In genomic region chr5:142327261-142327660, GRCm38 (mm10) we compare ENCODE assay signal across 8 mouse cellular contexts.
DNase-seq lines count a peak whose midpoint lies in the region; ATAC-seq and TF ChIP-seq lines count a peak whose summit lies in the region.

No protein-coding gene starts in this region.

- peak overlapping the region; percentile 66 for H3K4me3 ChIP-seq in E14TG2a.4 (replicated peaks; ENCODE audit: low read length)
- H3K4me3 ChIP-seq in embryonic facial prominence, embryonic 11.5 days (ENCODE audit: low read depth, low read length): no peak overlapping the region

- peaks cover 10% of the 10 kb centered on the region; the same call in 1 of the 2 replicates for H3K9me3 ChIP-seq in E14TG2a.4 (ENCODE audit: low read length)
- H3K9me3 ChIP-seq in embryonic facial prominence, embryonic 11.5 days (replicated peaks; ENCODE audit: control insufficient read depth, low read length): no peaks in the 10 kb centered on the region

- no peaks in the 10 kb centered on the region for H3K27me3 ChIP-seq in E14TG2a.4 (ENCODE audit: insufficient read depth, low read length)
- H3K27me3 ChIP-seq in embryonic facial prominence, embryonic 11.5 days (ENCODE audit: control insufficient read depth, insufficient read depth, low read length): no peaks in the 10 kb centered on the region

- peak; percentile 80 for TF ChIP-seq CTCF in E14TG2a.4 (conservative IDR thresholded peaks at IDR 0.05; ENCODE audit: low read length)

- H3K9ac ChIP-seq in embryonic facial prominence, embryonic 11.5 days (replicated peaks; ENCODE audit: low read length): no peak overlapping the region

- H3K4me1 ChIP-seq in E14TG2a.4 (replicated peaks; ENCODE audit: low read depth, low read length): peaks cover 21% of the 10 kb centered on the region
- no peaks in the 10 kb centered on the region for H3K4me1 ChIP-seq in embryonic facial prominence, embryonic 11.5 days (ENCODE audit: control insufficient read depth, insufficient read depth, low read length)

- DNase-seq in layer of hippocampus, adult 9-11 months: peak; percentile 17
- no peak for DNase-seq in layer of hippocampus, adult 18-20 months (ENCODE audit: low spot score in 2 of 2)
- peak; percentile 53 for DNase-seq in WW6 (ENCODE audit: low read depth, low spot score)
- DNase-seq in embryonic facial prominence, embryonic 11.5 days (ENCODE audit: low spot score): peak; percentile 49
- DNase-seq in retina, postnatal 1 day: peak; percentile 57
- DNase-seq in yolk sac, embryonic 10.5 days (ENCODE audit: low spot score): no peak
- no peak for DNase-seq in urinary bladder, postnatal 36 days (ENCODE audit: low spot score in 2 of 2)

- no peaks in the 10 kb centered on the region for H3K36me3 ChIP-seq in E14TG2a.4 (ENCODE audit: insufficient read depth, low read length)
- H3K36me3 ChIP-seq in embryonic facial prominence, embryonic 11.5 days (replicated peaks; ENCODE audit: control insufficient read depth, insufficient read depth, low read depth, low read length): no peaks in the 10 kb centered on the region

- H3K27ac ChIP-seq in embryonic facial prominence, embryonic 11.5 days (replicated peaks; ENCODE audit: low read depth, low read length): no peak overlapping the region

- no peak overlapping the region for H3K4me2 ChIP-seq in embryonic facial prominence, embryonic 11.5 days (ENCODE audit: low read depth, low read length)

- no peak for ATAC-seq in embryonic facial prominence, embryonic 11.5 days (replicated peaks; ENCODE audit: insufficient number of reproducible peaks, low FRiP score, low TSS enrichment, low read depth)

- WGBS in embryonic facial prominence, embryonic 11.5 days: 72% methylated on average over 6 of the region's 6 CpGs

Comparison
In these comparisons a context has a peak if more than half of its experiments do, and no peak if none do; other contexts are left out.
1. DNase-seq: peak in layer of hippocampus, adult 9-11 months (single experiment), WW6 (single experiment), embryonic facial prominence, embryonic 11.5 days (single experiment) and retina, postnatal 1 day (single experiment); none in layer of hippocampus, adult 18-20 months (0 of 2), yolk sac, embryonic 10.5 days (single experiment) and urinary bladder, postnatal 36 days (0 of 2).